Mouse (Mus musculus): Measurements from ENCODE around the gene Tex264. TPM values are rescaled to one million over a fixed set of nuclear protein-coding genes. Genes with fewer than 3 reads are reported as not detected.

Gene Tex264
- total RNA-seq, 1 experiment from 2014 or later: 15.2 TPM

DNA sequence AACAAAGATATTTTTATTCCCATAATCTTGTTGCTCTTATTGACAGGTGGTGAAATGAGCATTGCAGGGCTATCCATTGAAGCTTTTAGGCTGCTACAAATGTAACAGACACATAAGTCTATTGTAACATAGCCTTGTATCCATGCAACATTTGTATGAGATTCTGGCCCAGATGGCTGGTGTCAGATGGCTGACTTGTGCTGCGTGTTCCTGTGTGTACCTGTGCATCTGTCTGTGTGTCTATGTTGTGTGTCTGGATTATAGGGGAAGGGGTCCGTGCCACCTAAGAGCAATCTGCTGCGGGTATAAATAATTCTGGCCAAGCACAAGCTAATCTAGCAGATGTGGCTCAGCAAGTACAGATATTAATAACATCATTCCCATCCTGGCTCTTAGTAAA, 68.2 kb downstream of the Tex264 start:
- ATAC-seq (ENCODE audit: extremely low read depth, insufficient number of reproducible peaks, low FRiP score, poor library complexity, severe bottlenecking): no peak

- ATAC-seq (ENCODE audit: extremely low read depth, insufficient number of reproducible peaks, low FRiP score, poor library complexity, severe bottlenecking): no peak
These were observed 69.4 kb downstream of the Tex264 start for GRCm38 (mm10) chr9:106616306-106616705.

DNA sequence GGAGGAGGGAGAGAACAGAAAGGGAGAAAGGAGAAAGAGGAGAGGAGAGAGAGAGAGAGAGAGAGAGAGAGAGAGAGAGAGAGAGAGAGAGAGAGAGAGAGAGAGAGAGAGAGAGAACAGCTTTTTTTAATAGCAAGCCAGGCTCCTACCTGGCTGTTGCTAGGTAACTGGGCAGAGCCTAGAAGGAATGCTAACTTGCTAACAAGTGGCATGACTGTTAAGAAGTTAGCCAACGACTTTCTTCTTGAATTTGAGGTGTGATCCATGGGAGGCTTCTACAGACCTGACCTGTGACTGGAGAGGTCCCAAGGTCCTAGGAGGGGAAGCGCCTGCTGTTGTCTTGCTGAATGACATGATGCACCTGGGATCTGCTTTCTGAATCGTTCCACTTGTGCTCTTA, 71.1 kb downstream of the Tex264 start:
- no peak for ATAC-seq (ENCODE audit: extremely low read depth, insufficient number of reproducible peaks, low FRiP score, poor library complexity, severe bottlenecking)

- ATAC-seq (ENCODE audit: extremely low read depth, insufficient number of reproducible peaks, low FRiP score, poor library complexity, severe bottlenecking): no peak
These were observed 71.8 kb downstream of the Tex264 start for GRCm38 (mm10) chr9:106613951-106614350.

DNA sequence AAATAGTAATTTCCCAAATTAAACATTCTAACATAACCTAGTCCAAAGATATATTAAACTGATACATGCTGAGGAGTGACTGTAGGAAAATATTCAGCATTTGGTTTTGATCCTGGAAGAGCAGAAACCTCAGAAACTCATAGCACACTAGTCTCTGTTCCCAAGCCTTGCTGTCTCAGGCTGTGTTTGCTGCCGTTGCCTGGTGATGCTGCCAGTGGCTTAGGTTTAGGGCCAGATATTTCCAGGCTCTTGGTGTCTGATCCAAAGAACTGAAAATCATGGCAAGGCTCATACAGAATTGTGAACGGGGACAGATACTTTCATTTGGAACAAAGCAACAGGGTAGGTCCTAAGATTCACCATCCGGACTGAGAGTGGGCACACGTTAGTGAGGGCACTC, 75.0 kb downstream of the Tex264 start:
- ATAC-seq (ENCODE audit: extremely low read depth, insufficient number of reproducible peaks, low FRiP score, poor library complexity, severe bottlenecking): no peak

Other genes with a start within 250 kb of the Tex264 start
- 5.2 and 5.9 TPM in 2 replicates for gene Acy1, start 247.6 kb downstream of the Tex264 start, total RNA-seq (2017)
- gene Abhd14b, start 238.5 kb downstream of the Tex264 start, total RNA-seq (2017): 3.2 and 3.3 TPM in 2 replicates
- 2.2 and 3.3 TPM in 2 replicates for gene Abhd14a, start 238.2 kb downstream of the Tex264 start, total RNA-seq (2017)
- 1.2 and 5.2 TPM in 2 replicates for gene Pcbp4, start 232.6 kb downstream of the Tex264 start, total RNA-seq (2017)
- gene Gpr62, start 220.0 kb downstream of the Tex264 start, total RNA-seq (2017): not detected in 2 replicates
- 18.7 and 27.8 TPM in 2 replicates for gene Rrp9, start 210.0 kb downstream of the Tex264 start, total RNA-seq (2017)
- gene Parp3, start 209.0 kb downstream of the Tex264 start, total RNA-seq (2017): 49.8 and 53.4 TPM in 2 replicates
- not detected in 2 replicates for gene Iqcf1, start 186.0 kb downstream of the Tex264 start, total RNA-seq (2017)
- gene Iqcf5, start 171.4 kb downstream of the Tex264 start, total RNA-seq (2017): not detected in 2 replicates
- not detected in 2 replicates for gene Iqcf3, start 124.3 kb downstream of the Tex264 start, total RNA-seq (2017)
- not detected in 2 replicates for gene Iqcf4, start 114.9 kb downstream of the Tex264 start, total RNA-seq (2017)
- not detected in 2 replicates for gene Iqcf6, start 59.3 kb downstream of the Tex264 start, total RNA-seq (2017)
- not detected in 2 replicates for gene Grm2, start 29.8 kb downstream of the Tex264 start, total RNA-seq (2017)
- 16.9 and 17.7 TPM in 2 replicates for gene Rad54l2, start 103.3 kb upstream of the Tex264 start, total RNA-seq (2017)
- gene Dcaf1, start 135.9 kb upstream of the Tex264 start, total RNA-seq (2017): 28.9 and 33.6 TPM in 2 replicates
- 20.0 and 22.8 TPM in 2 replicates for gene Rbm15b, start 201.5 kb upstream of the Tex264 start, total RNA-seq (2017)
- gene Manf, start 206.1 kb upstream of the Tex264 start, total RNA-seq (2017): 55.9 and 59.3 TPM in 2 replicates